Mouse (Mus musculus) erythroblast, embryonic 14.5 days (primary cell): ENCODE results near the gene Tmem219. TPM values are rescaled to one million over a fixed set of nuclear protein-coding genes. Genes with fewer than 3 reads are reported as not detected.
A peak's percentile ranks its signal among the peaks of the same experiment; 100 is the strongest.

Experiments used
- H3K27me3 ChIP-seq: 2 replicates; pipeline ENCODE4 v1.6.1; 2012; ENCODE audit warnings: inconsistent platforms; ENCODE audit not compliant: control insufficient read depth
- H3K36me3 ChIP-seq: 2 replicates; pipeline ENCODE4 v1.6.1; 2012; ENCODE audit warnings: mild to moderate bottlenecking, inconsistent platforms; ENCODE audit not compliant: control insufficient read depth
- H3K4me1 ChIP-seq: 2 replicates; pipeline ENCODE4 v1.6.1; 2012; ENCODE audit warnings: inconsistent platforms; ENCODE audit not compliant: control insufficient read depth
- H3K4me3 ChIP-seq: replicated peaks from 2 replicates; pipeline ENCODE3; 2012; ENCODE audit warnings: moderate library complexity, mild to moderate bottlenecking, inconsistent platforms
- H3K9me3 ChIP-seq: 2 replicates; pipeline ENCODE4 v1.6.1; 2012; ENCODE audit warnings: low read length, inconsistent platforms, mixed read lengths; ENCODE audit not compliant: control insufficient read depth
- GATA1 ChIP-seq: IDR thresholded peaks from 2 replicates; pipeline ENCODE4 v1.6.1; 2012; ENCODE audit warnings: low read length, inconsistent platforms, mixed read lengths
- TAL1 ChIP-seq: IDR thresholded peaks from 3 replicates; pipeline ENCODE4 v1.6.1; 2012; ENCODE audit warnings: low read length, inconsistent platforms, mixed read lengths
- polyA plus RNA-seq: library from polyadenylated mRNA; stranded (reverse); fragments of >175 nt; gene quantifications from 2 replicates; pipeline ENCODE4 v1.2.3, GENCODE M21; 2012

Tmem219 gene
- polyA plus RNA-seq, 1 experiment = 1.5 TPM

DNA sequence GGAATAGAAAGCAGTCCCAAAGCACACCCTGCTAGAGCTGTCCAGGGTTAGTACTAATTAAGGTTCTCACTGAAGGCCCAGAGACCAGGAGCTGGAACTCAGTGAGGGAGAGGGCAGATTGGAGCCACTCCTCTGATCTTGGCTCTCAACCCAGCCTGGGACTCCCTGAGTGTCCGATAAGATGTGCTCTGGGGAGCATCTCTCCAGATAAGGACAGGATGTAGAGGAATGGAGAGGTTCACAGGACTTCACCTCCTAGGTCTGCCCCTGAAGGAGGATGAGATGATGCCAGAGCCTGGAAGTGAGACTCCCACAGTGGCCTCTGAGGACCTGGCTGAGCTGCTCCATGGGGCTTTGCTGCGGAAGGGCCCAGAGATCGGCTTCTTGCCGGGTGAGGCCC, 29.0 kb upstream of the Tmem219 start:
- peaks cover 15% of the 10 kb centered on the region for H3K4me1 ChIP-seq
- H3K9me3 ChIP-seq = no peaks in the 10 kb centered on the region
- H3K4me3 ChIP-seq = no peak overlapping the region
- peaks cover 45% of the 10 kb centered on the region for H3K27me3 ChIP-seq
- no peak for TF ChIP-seq GATA1
- no peak for TF ChIP-seq TAL1
- no peaks in the 10 kb centered on the region for H3K36me3 ChIP-seq

- no peaks in the 10 kb centered on the region for H3K9me3 ChIP-seq
- H3K27me3 ChIP-seq = peaks cover 45% of the 10 kb centered on the region
- TF ChIP-seq GATA1 (no peak), TAL1 (no peak)
- peaks cover 15% of the 10 kb centered on the region for H3K4me1 ChIP-seq
- H3K36me3 ChIP-seq = no peaks in the 10 kb centered on the region; the same call in 1 of the 2 replicates
- H3K4me3 ChIP-seq = no peak overlapping the region
These were observed 28.2 kb upstream of the Tmem219 start for GRCm38 (mm10) chr7:126950647-126951615.

DNA sequence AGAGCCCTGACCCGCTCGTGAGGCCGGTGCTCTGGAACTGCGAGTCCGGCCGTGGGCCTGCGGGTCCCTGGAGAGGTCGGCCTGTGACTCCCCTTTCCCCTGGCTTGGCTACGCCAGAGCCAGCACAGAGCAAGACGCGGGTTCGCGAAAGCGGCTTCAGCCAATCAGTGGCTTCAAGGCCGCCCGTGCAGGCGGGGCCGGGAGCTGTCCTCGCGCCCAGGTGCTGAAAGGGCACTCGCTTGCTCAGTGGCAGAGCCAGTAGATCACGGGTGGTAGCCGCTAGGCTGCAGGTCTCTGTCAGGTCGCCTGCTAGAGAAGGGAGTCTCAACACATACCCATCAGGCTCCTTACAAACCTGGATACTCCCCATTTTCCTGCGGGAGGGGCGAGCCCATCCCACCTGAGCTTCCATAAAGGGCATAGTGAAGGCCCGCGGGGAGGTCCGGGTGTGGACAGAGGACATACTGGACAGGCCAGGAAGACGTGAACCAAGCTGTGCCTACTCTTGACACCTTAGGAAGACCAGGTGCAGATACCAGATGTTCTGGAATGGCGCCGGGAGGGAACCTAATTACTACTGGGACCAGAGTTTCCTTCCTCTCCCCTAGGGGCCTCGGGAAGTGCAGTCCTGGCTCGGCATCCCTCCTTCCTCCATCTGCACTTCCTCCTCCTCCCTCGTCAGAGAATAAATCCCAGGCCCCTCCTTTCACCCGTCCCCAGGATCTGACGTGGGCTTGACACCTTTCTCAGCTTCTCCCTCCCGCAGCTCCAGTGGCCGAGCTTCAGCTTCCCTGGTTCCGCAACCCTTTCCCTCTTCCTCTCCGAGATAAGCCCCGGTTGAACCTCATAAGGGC, 27.3 kb upstream of the Tmem219 start, which contains the start of gene Sez6l2:
Sez6l2 (plus strand) TSS at position 771 of the 854 bp plus-strand sequence.
- Histone ChIP-seq H3K36me3 (peaks cover 3% of the 10 kb centered on the region), H3K27me3 (peaks cover 45% of the 10 kb centered on the region), H3K4me3 (peak within 1 kb of the TSS; percentile 25), H3K4me1 (peaks cover 15% of the 10 kb centered on the region), H3K9me3 (no peaks in the 10 kb centered on the region)
- TF ChIP-seq GATA1 = no peak
- no peak for TF ChIP-seq TAL1

- TF ChIP-seq GATA1 (no peak), TAL1 (no peak)
- H3K27me3 ChIP-seq = peaks cover 45% of the 10 kb centered on the region
These were observed 26.7 kb upstream of the Tmem219 start, which contains the start of gene Asphd1 for GRCm38 (mm10) chr7:126949403-126949792. Asphd1 (minus strand) TSS chr7:126949582.

DNA sequence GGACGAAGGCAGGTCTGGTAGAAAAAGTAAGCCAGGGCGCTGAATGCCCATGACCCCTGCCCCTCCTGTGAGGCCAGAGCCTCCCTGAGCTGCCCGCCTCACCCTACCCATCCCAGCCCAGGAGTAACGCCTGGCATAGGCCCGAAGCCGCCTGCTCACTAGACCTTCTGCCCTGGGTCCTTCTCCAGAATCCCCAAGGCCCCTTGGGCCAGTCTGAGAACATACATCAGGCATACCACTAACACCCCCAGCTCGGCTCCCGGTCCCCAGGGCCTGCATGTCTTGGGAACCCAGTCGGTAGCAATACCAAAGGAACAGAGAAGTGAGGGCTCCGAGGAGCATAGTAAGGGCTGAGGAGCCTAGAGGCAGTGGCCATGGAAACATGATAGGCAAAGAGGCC, 25.9 kb upstream of the Tmem219 start:
- peaks cover 7% of the 10 kb centered on the region for H3K36me3 ChIP-seq
- no peak overlapping the region for H3K4me3 ChIP-seq
- peaks cover 15% of the 10 kb centered on the region for H3K4me1 ChIP-seq
- TF ChIP-seq TAL1 (no peak), GATA1 (no peak)
- H3K9me3 ChIP-seq = no peaks in the 10 kb centered on the region
- H3K27me3 ChIP-seq = peaks cover 45% of the 10 kb centered on the region

More at GRCm38 (mm10) chr7:126949403-126949792, 26.7 kb upstream of the Tmem219 start, which contains the start of gene Asphd1:
- Histone ChIP-seq H3K9me3 (no peaks in the 10 kb centered on the region), H3K36me3 (peaks cover 7% of the 10 kb centered on the region), H3K4me1 (peaks cover 15% of the 10 kb centered on the region), H3K4me3 (peak within 1 kb of the TSS; percentile 25)

- TF ChIP-seq GATA1 (no peak), TAL1 (no peak)
- Histone ChIP-seq H3K4me3 (no peak overlapping the region), H3K9me3 (no peaks in the 10 kb centered on the region), H3K4me1 (peaks cover 15% of the 10 kb centered on the region), H3K27me3 (peaks cover 30% of the 10 kb centered on the region), H3K36me3 (peaks cover 13% of the 10 kb centered on the region)
These were observed 23.8 kb upstream of the Tmem219 start for GRCm38 (mm10) chr7:126946530-126946929.

- H3K4me3 ChIP-seq = no peak overlapping the region
- H3K4me1 ChIP-seq = peaks cover 6% of the 10 kb centered on the region
- no peaks in the 10 kb centered on the region for H3K27me3 ChIP-seq
- peaks cover 23% of the 10 kb centered on the region for H3K36me3 ChIP-seq
- H3K9me3 ChIP-seq = no peaks in the 10 kb centered on the region
- TF ChIP-seq TAL1 = no peak
- TF ChIP-seq GATA1 = no peak
These were observed 19.1 kb upstream of the Tmem219 start for GRCm38 (mm10) chr7:126941801-126942200.

- peaks cover 24% of the 10 kb centered on the region for H3K36me3 ChIP-seq
- peaks cover 6% of the 10 kb centered on the region for H3K4me1 ChIP-seq
- H3K9me3 ChIP-seq = no peaks in the 10 kb centered on the region
- TF ChIP-seq GATA1 = no peak
- no peak for TF ChIP-seq TAL1
- no peak overlapping the region for H3K4me3 ChIP-seq
- H3K27me3 ChIP-seq = no peaks in the 10 kb centered on the region
These were observed 18.5 kb upstream of the Tmem219 start for GRCm38 (mm10) chr7:126941171-126941570.

DNA sequence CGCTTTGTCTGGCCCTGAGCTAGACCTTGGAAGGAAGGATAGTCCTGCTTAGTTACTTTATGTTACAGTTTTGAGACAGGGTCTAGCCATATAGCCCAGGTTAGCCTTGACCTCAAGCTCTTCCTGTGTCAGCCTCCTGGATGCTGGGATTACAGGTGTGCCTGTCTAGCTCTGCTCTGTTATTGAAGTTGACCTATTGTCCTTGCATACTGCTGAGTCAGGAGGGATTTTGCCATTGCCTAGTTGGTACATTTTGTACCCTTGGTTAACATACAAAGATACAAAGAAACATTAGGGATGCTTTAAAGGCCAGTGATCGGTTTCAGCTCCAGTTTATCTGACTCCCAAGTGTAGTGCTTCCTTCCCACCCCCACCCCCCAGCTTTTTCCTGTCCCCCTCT, 9.9 kb upstream of the Tmem219 start:
- Histone ChIP-seq H3K9me3 (no peaks in the 10 kb centered on the region), H3K4me1 (peaks cover 27% of the 10 kb centered on the region), H3K36me3 (peaks cover 27% of the 10 kb centered on the region), H3K4me3 (no peak overlapping the region), H3K27me3 (no peaks in the 10 kb centered on the region)
- TF ChIP-seq GATA1 (no peak), TAL1 (no peak)
